Mouse (Mus musculus): ENCODE results near the gene Ifnar2. TPM values are rescaled to one million over a fixed set of nuclear protein-coding genes. Genes with fewer than 3 reads are reported as not detected.
A peak's percentile ranks its signal among the peaks of the same experiment; 100 is the strongest.
"Not testable (repeated sequence)": the region's sequence is repeated elsewhere in the genome, so short reads cannot be mapped to it uniquely, and the experiment has no call there.

The Ifnar2 gene
- total and polyA plus RNA-seq, 3 experiments: 33.1 to 34.9 (median 34.5) TPM

DNA sequence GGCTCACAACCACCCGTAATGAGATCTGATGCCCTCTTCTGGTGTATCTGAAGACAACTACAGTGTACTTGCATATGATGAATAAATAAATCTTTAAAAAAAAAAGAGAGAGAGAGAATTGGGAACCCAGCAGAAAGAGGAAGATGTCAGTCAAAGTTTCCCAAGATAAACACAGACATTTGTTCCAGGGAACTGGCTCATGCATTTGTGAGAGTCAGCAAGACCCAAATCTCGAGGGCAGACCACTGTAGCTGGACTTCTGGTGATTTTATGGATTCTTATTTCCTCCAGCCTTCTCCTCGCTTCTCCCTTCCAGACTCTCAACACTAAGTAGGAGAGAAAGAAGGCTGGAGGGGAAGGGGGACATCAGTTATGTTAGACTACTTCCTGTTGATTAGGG lies 65.5 kb downstream of the Ifnar2 start:
- no peak overlapping the region for H3K27ac ChIP-seq (ENCODE audit: insufficient read depth, low read depth)

GRCm38 (mm10) chr16:91438599-91438998 lies 66.0 kb downstream of the Ifnar2 start:
- H3K9ac ChIP-seq (ENCODE audit: insufficient read depth, low read depth); H3K36me3 ChIP-seq (replicated peaks in 1 of 2; ENCODE audit: control insufficient read depth in 1 of 2, insufficient read depth in 1 of 2, low read length in 1 of 2); H3K27ac ChIP-seq (ENCODE audit: insufficient read depth, low read depth); H3K27me3 ChIP-seq (replicated peaks); dilution Hi-C loops (cut with MboI; ENCODE audit: extremely low pct_ligation_motif_present, extremely low pct_unique_long_range_greater_than_20kb, low sequenced_read_pairs); H3K4me3 ChIP-seq (replicated peaks in 1 of 3; ENCODE audit: low read depth in 2 of 3, low read length in 2 of 3, poor library complexity in 1 of 3); H3K9me3 ChIP-seq (replicated peaks; ENCODE audit: low read length); H3K79me2 ChIP-seq (replicated peaks; ENCODE audit: control insufficient read depth, extremely low read depth, insufficient read depth, poor library complexity, severe bottlenecking); in situ Hi-C loops (cut with MboI; ENCODE audit: low pct_ligation_motif_present, low pct_unique_long_range_greater_than_20kb, low sequenced_read_pairs); H3K4me2 ChIP-seq (ENCODE audit: insufficient read depth, low read depth, poor library complexity, severe bottlenecking); DNase-seq (ENCODE audit: extremely low read depth): not testable (repeated sequence)
- peaks cover 15 to 47% of the 10 kb centered on the region in 2 experiments for H3K4me1 ChIP-seq (ENCODE audit: control insufficient read depth in 1 of 2, insufficient read depth in 2 of 2)

More for the DNA sequence above, 65.5 kb downstream of the Ifnar2 start:
- Histone ChIP-seq H3K27me3 (replicated peaks) (no peaks in the 10 kb centered on the region), H3K36me3 (replicated peaks in 1 of 2; ENCODE audit: control insufficient read depth in 1 of 2, insufficient read depth in 1 of 2, low read length in 1 of 2) (no peaks in the 10 kb centered on the region), H3K9me3 (replicated peaks; ENCODE audit: low read length) (no peaks in the 10 kb centered on the region), H3K4me3 (replicated peaks in 1 of 3; ENCODE audit: low read depth in 2 of 3, low read length in 2 of 3, poor library complexity in 1 of 3) (no peak overlapping the region), H3K9ac (ENCODE audit: insufficient read depth, low read depth) (no peak overlapping the region), H3K4me2 (ENCODE audit: insufficient read depth, low read depth, poor library complexity, severe bottlenecking) (no peak overlapping the region), H3K79me2 (replicated peaks; ENCODE audit: control insufficient read depth, extremely low read depth, insufficient read depth, poor library complexity, severe bottlenecking) (no peaks in the 10 kb centered on the region), H3K4me1 (ENCODE audit: control insufficient read depth in 1 of 2, insufficient read depth in 2 of 2) (peaks cover 19 to 47% of the 10 kb centered on the region in 2 experiments)
- no peak for DNase-seq (ENCODE audit: extremely low read depth)
- dilution Hi-C loops (cut with MboI; ENCODE audit: extremely low pct_ligation_motif_present, extremely low pct_unique_long_range_greater_than_20kb, low sequenced_read_pairs): no loop called here
- TF ChIP-seq NELFE (IDR thresholded peaks at IDR 0.05; ENCODE audit: low read depth, low read length) (no peak), ZNF384 (IDR thresholded peaks at IDR 0.05; ENCODE audit: low read depth, low read length) (peak; percentile 46; the same call in 1 of the 2 replicates), SMC3 (IDR thresholded peaks at IDR 0.05; ENCODE audit: low read depth, low read length) (peak; percentile 22; the same call in 1 of the 2 replicates), CHD2 (IDR thresholded peaks at IDR 0.05; ENCODE audit: low read length) (no peak), CTCF (conservative IDR thresholded peaks at IDR 0.05 in 1 of 2, IDR thresholded peaks at IDR 0.05 in 1 of 2; ENCODE audit: low read depth in 2 of 2, low read length in 2 of 2) (peak in 1 of 2 experiments; percentile 42; a peak in 2 of 4 replicates), USF1 (IDR thresholded peaks at IDR 0.05; ENCODE audit: low read depth, low read length) (no peak)
- in situ Hi-C loops (cut with MboI; ENCODE audit: low pct_ligation_motif_present, low pct_unique_long_range_greater_than_20kb, low sequenced_read_pairs): no loop called here

DNA sequence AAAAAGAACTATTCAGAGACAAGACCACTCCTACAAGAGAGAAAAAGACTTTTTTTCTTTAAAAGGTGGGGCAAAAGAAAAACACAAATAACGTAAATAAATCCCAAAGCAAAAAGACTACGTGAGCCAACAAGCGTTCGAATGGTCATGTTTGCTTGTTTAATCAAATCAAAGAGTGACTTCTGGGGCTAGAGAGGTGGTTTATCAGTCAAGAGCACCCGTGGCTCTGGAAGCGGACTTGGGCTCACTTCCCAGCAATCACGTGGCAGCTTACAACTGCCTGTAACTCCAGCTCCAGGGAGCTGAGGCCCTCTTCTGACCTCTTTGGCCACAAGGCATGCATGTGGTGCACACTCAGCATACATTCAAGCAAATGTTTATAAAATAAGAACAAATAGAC lies 68.8 kb downstream of the Ifnar2 start:
- peaks cover 4% of the 10 kb centered on the region for H3K9me3 ChIP-seq (replicated peaks; ENCODE audit: low read length)
- no peaks in the 10 kb centered on the region for H3K36me3 ChIP-seq (replicated peaks in 1 of 2; ENCODE audit: control insufficient read depth in 1 of 2, insufficient read depth in 1 of 2, low read length in 1 of 2)
- in situ Hi-C loops (cut with MboI; ENCODE audit: low pct_ligation_motif_present, low pct_unique_long_range_greater_than_20kb, low sequenced_read_pairs) (no loop called here), dilution Hi-C loops (cut with MboI; ENCODE audit: extremely low pct_ligation_motif_present, extremely low pct_unique_long_range_greater_than_20kb, low sequenced_read_pairs) (no loop called here)
- no peak for TF ChIP-seq CHD2 (IDR thresholded peaks at IDR 0.05; ENCODE audit: low read length)
- no peak for TF ChIP-seq RCOR1 (conservative IDR thresholded peaks at IDR 0.05; ENCODE audit: low read depth, low read length)
- TF ChIP-seq NELFE (IDR thresholded peaks at IDR 0.05; ENCODE audit: low read depth, low read length): no peak
- TF ChIP-seq CTCF (conservative IDR thresholded peaks at IDR 0.05 in 1 of 2, IDR thresholded peaks at IDR 0.05 in 1 of 2; ENCODE audit: low read depth in 2 of 2, low read length in 2 of 2): no peak
- TF ChIP-seq ELF1 (IDR thresholded peaks at IDR 0.05; ENCODE audit: low read depth, low read length): no peak
- no peak for TF ChIP-seq ZNF384 (IDR thresholded peaks at IDR 0.05; ENCODE audit: low read depth, low read length)
- TF ChIP-seq MYC (IDR thresholded peaks at IDR 0.05; ENCODE audit: low read depth, low read length): no peak
- no peak for TF ChIP-seq USF1 (IDR thresholded peaks at IDR 0.05; ENCODE audit: low read depth, low read length)
- no peak for TF ChIP-seq MEF2A (IDR thresholded peaks at IDR 0.05; ENCODE audit: borderline replicate concordance, low read depth, low read length)
- no peak for TF ChIP-seq TBP (conservative IDR thresholded peaks at IDR 0.05; ENCODE audit: low read depth, low read length)
- no peak for TF ChIP-seq ZMIZ1 (IDR thresholded peaks at IDR 0.05; ENCODE audit: low read depth, low read length)
- no peaks in the 10 kb centered on the region for H3K79me2 ChIP-seq (replicated peaks; ENCODE audit: control insufficient read depth, extremely low read depth, insufficient read depth, poor library complexity, severe bottlenecking)
- no peak overlapping the region for H3K9ac ChIP-seq (ENCODE audit: insufficient read depth, low read depth)
- no peak overlapping the region for H3K27ac ChIP-seq (ENCODE audit: insufficient read depth, low read depth)
- no peak overlapping the region for H3K4me2 ChIP-seq (ENCODE audit: insufficient read depth, low read depth, poor library complexity, severe bottlenecking)
- DNase-seq (ENCODE audit: extremely low read depth): no peak
- H3K4me1 ChIP-seq (ENCODE audit: control insufficient read depth in 1 of 2, insufficient read depth in 2 of 2): peaks cover 5 to 48% of the 10 kb centered on the region in 2 experiments; a peak in 3 of 4 replicates
- H3K27me3 ChIP-seq (replicated peaks): no peaks in the 10 kb centered on the region
- H3K4me3 ChIP-seq (replicated peaks in 1 of 3; ENCODE audit: low read depth in 2 of 3, low read length in 2 of 3, poor library complexity in 1 of 3): no peak overlapping the region
